Mouse (Mus musculus) megakaryocyte-erythroid progenitor cell, adult 5-6 weeks (primary cell): ENCODE results near the gene Krtap12-1. TPM values are rescaled to one million over a fixed set of nuclear protein-coding genes. Genes with fewer than 3 reads are reported as not detected.
"Not testable (repeated sequence)": the region's sequence is repeated elsewhere in the genome, so short reads cannot be mapped to it uniquely, and the experiment has no call there.

ENCODE experiments used
- ATAC-seq: replicated peaks from 2 replicates; pipeline ENCODE4 v1.8.0; 2016; ENCODE audit warnings: mild to moderate bottlenecking, inconsistent platforms; ENCODE audit not compliant: severe bottlenecking, poor library complexity, low FRiP score, low TSS enrichment
- total RNA-seq, 2 experiments: library from RNA; stranded (forward) in 1 of 2; stranded (reverse) in 1 of 2; fragments of 200-1000, 215-1000 nt in 1 of 2; fragments of >200 nt in 1 of 2; fragmentation: Nextera tagmentation in 1 of 2; gene quantifications; 2 replicates each; pipeline ENCODE4 v1.2.3; 2014 to 2017

Krtap12-1 gene
- not detected in 2 replicates for total RNA-seq (2014; fragmentation: Nextera tagmentation)
- not detected in 2 replicates for total RNA-seq (2017)

DNA sequence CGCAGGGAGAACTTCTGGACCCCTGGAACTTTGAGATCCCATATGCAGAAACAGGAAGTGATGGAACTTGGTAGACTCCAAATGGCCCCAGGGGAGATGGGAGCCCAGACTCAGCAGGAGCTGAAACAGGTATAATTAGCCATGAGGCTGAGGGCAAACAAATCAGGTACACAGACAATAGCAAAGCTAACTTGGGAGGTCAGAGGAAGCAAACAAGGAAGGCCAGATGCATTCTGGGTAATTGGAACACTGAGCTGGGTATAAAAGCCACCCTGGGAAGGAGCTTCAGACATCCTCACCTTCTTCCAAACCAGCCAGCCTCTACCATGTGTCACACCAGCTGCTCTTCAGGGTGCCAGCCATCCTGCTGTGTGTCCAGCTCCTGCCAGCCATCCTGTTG lies at the start of gene Krtap12-1:
Gene Krtap12-1 (plus strand): TSS at position 301 of the 400 bp plus-strand sequence.
- not testable (repeated sequence) for ATAC-seq

DNA sequence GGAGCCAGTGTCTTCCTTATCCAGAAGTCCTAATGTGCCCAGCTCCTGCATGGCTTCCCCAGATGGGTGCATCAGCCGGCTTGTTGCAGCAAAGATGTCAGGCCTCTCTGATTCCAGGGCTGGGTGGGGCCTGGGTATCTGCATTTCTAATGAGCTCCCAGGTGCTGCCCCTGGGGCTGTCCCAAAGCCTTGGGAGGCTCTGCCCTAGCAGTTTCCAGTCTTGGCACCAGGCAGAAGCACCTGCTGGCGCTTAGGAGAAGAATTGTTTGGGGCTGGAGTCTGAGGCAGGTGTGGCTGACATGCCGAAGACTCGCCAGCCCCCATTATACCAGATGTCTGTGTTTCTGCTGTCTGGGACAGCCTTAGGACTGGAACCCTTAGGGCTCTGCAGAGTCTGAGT lies 49.7 kb upstream of the Krtap12-1 start:
- ATAC-seq, result no peak

DNA sequence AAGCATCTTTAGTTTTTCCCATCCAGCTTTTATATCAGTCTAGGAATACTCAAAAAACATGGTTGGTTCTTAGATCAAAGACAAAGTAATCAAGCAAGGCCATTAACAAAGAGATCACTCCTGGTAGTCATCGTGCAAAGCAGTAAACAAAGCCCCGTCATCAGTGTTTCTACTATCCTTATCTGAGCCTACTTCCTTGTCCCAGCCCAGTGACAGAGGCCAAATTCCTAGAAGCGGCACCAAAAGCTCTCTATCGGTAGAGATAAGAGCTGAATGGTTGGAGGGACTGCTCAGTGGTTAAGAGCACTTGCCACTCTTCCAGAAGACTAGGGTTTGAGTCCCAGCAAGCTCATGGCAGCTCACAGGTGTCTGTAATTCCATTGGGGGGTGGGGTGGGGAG lies 48.9 kb upstream of the Krtap12-1 start:
- peak; percentile 80 for ATAC-seq

DNA sequence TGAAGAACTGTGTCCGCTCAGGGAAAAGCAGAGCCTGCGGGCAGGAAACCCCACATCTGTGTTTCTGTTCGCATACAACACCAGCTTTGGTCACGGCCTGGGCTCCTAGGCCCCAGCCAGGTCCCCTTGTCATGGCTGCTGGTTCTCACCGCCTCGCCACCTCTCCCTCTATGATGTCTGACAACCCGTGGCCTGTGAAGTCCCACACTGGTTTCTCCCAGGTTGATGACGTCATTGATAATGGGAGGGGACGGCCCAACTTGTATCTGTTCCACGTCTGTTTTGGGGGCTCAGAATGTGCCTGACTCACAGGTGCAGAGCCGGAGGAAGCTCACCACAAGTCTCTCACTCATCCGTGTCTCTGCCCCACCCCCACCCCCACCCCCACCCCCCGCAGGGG lies 46.6 kb upstream of the Krtap12-1 start:
- ATAC-seq, result no peak

DNA sequence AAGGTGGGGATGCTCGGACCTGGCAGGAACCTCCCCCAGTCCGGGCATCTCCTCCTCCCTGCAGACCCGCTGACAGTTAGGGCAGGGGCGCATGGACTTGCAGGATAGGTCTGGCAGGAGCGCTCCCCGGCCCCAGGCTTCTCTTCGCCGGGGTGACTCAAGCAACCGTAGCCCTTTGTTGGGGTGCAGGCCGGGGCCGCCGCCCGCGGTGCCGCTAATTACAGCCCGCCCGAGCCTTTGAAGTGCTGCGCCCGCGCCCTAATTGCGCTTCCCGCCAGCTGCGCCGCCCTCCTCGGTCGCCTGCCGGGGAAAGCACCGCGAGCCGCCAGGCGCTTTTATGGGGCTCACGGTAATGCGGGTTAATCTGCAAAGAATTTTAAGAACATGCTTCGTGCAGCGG lies 42.8 kb upstream of the Krtap12-1 start:
- ATAC-seq, result no peak

DNA sequence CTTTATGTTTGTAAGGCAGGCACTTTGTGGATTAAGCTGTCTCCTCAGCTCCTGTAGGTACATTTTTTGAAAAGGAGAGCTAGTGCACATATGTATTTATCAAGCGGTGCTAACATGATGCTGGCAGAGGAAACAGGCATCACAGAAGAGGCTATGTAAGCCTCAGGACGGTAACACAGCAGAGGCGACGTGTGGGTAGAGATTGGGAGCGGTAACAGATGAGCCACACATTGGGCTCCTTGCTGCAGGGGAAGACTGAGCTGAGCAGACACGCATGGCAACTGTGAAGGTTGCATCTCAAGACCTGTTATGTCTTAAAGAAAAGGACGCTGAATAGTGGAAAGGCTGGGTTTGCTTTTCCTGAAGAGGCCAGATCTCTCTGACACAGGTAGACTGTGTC lies 37.4 kb upstream of the Krtap12-1 start:
- no peak for ATAC-seq

DNA sequence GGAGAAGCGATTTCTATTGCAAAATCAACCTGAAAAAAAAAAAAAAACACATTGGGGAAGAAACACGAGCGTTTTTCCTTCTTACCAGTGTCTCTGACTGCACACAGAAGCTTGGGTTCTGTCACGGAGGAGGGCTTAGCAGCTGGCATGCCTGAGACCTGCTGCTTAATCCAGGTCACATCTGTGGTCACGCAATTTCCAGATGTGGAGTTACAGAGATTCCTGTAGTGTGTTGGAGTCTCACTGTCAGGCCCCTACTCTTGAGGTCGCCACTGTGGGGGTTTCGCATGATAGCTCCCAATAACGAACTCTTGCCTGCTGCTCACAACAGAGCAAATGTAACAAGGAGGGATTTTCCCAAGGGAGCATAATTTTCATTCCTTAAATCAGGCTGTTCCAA lies 36.2 kb upstream of the Krtap12-1 start:
- ATAC-seq, result no peak

DNA sequence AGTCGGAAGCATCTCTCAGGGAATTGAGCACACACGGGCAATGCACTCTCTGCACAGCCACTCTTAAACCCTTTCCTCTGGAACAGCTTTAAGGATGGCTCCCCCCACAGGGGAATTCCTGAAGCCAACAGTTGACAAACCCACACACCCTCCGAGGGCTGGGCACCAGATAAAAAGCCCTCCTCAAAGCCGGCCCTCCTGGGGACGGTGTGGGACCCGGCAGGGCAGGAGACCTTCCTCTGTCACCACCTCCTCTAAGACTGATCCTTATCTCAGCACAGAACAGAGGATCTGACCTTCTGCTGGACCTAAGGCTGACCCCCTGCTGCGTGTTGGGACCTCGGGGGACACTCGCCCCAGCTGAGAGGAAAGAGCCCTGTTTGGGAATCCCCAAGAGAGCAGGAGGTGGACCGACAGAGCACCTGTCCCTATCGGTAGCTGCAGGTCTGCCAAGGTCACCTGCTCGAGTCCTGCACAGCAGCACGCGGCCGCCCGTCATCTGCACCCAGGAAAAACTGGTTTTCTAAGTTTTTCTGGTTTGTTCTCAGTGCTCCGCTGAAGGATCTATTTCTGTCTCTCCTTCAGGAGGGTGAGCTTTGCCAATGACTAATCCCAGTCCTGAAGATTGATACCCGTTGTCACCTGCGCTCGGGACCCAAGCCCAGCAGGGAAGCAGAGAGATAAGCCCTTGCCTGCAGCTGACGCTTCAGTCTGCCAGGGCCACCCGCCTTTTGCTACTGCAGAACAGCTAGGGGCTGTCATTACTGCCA lies 34.3 kb upstream of the Krtap12-1 start, which contains the start of gene Tspear:
Gene Tspear (plus strand): TSS at position 675 of the 770 bp plus-strand sequence.
- no peak for ATAC-seq

DNA sequence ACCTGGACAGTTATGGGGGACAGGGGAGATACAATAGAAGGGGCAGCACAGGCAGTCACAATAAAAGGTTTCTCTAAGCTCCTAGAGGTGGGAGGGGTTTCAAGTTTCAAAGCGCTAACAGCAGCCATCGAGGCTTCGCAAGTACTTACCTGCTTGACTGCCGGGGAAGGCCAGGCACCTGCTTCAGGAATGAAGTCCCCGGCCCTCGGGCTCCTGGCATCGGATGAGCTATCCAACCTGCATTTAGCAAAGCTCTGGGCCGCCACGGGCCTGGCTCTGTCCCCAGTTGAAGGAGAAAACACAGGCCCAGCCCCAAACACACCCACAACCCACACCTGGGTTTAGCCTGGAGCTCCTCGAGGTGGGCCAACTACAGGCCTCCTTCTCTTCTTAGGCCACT lies 33.4 kb upstream of the Krtap12-1 start:
- no peak for ATAC-seq

DNA sequence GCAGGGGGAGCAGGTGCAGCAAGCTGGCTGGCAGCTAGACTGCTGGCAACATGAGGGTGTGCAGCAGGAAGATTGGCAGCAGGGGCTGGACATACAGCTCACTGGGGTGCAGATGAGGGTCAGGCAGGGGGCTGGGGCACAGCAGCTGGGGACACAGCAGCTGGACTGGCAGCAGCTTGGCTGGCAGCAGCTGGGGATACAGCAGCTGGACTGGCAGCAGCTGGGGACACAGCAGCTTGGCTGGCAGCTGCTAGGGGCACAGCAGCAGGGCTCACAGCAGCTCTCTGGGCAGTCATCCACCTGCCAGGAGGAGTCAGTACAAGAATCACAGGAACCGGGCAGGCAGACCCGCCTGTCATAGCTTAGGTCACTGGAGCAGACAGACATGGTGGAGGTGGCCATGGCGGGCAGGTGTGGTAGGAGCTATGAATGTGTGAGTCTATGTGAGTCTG lies 30.0 kb upstream of the Krtap12-1 start, which contains the start of gene Gm19402:
Gene Gm19402 (minus strand): TSS at position 402 of the 452 bp plus-strand sequence.
- not testable (repeated sequence) for ATAC-seq

DNA sequence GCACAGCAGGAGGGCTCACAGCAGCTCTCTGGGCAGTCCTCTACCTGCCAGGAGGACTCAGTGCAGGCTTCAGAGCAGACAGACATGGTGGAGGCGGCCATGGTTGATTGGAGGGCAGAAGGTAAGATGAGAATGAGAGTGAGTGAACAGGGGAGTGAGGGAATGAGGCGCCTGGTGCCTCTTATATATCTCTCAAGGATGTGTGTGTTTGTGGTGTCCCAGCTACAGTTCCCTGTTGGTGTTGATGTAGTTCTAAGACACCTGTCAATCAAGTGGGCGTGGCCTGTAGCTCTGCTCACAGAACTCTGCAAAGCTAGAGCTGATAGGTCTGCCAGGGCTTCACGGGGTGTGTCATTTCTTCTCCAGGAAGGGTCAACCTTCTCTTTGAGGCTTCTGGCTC lies 23.3 kb upstream of the Krtap12-1 start, which contains the start of gene Gm9508:
Gene Gm9508 (minus strand): TSS at position 101 of the 400 bp plus-strand sequence.
- no peak for ATAC-seq

DNA sequence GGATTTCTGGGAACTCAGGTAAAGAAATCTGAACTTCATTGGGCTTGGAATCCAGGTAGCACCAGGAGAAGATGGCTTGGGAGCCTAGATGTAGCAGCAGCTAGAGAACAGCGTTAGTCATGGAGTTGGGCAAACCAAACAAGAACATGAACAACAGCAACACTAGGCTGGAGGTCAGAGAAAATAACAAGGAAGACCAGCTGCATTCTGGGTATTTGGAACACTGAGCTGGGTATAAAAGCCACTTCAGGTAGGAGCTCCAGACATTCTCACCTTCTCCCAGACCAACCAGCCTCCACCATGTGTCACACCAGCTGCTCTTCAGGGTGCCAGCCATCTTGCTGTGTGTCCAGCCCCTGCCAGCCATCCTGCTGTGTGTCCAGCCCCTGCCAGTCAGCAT lies 14.1 kb upstream of the Krtap12-1 start, which contains the start of gene Gm10272:
Gene Gm10272 (plus strand): TSS at position 301 of the 400 bp plus-strand sequence.
- no peak for ATAC-seq

DNA sequence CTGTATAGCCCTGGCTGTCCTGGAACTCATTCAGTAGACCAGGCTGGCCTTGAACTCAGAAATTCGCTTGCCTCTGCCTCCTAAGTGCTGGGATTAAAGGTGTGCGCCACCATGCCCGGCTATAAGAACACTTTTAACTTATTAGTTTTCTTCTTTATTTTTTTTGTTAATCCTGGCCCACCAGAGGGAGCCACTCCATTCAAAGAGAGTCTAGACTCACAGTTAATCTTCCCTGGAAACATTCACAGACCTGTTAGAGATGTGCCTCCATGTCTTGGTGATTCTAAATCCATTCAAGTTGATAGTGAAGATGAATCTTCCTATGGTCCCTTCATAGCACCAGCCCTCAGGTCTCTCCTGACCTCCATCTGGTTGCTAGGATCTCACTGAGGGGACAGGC lies 10.6 kb upstream of the Krtap12-1 start:
- no peak for ATAC-seq

DNA sequence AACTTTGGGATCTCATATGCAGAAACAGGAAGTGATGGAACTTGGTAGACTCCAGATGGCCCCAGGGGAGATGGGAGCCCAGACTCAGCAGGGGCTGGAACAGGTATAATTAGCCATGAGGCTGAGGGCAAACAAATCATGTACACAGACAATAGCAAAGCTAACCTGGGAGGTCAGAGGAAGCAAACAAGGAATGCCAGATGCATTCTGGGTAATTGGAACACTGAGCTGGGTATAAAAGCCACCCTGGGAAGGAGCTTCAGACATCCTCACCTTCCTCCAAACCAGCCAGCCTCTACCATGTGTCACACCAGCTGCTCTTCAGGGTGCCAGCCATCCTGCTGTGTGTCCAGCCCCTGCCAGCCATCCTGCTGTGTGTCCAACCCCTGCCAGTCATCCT lies 9.2 kb upstream of the Krtap12-1 start, which contains the start of gene Gm10024:
Gene Gm10024 (plus strand): TSS at position 301 of the 400 bp plus-strand sequence.
- ATAC-seq, result not testable (repeated sequence)

DNA sequence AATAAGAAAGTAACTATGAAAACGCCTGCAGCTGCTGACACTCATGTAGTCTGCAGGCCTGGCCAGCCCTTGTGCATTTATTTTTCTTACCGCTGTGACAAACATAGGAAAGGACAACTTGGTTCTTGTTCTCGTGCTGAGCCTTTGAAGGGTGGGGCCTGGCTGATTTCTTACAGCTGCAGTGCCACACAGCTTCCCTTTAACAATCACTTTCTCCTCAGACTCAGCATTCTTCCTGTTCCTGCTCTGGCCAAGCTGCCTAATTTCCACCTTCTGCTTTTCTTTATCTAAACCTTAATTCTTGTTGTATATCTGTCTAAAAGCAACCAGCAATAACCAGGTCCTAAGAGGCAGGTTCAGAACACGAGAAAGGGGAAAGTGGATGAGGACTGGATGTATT lies 6.7 kb upstream of the Krtap12-1 start:
- no peak for ATAC-seq

DNA sequence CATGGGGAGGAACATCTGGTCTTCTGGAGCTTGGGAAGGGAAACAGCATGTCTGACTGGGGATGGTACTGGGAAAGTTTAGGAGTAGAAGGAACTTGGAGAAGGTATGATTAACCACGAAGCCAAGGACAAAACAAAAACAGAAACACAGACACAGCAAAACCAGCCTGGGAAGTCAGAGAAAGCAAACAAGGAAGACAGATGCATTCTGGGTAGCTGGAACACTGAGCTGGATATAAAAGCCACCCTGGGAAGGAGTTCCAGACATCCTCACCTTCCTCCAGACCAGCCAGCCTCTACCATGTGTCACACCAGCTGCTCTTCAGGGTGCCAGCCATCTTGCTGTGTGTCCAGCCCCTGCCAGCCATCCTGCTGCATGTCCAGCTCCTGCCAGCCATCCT lies 4.9 kb upstream of the Krtap12-1 start, which contains the start of gene Gm10142:
Gene Gm10142 (plus strand): TSS at position 301 of the 400 bp plus-strand sequence.
- no peak for ATAC-seq

DNA sequence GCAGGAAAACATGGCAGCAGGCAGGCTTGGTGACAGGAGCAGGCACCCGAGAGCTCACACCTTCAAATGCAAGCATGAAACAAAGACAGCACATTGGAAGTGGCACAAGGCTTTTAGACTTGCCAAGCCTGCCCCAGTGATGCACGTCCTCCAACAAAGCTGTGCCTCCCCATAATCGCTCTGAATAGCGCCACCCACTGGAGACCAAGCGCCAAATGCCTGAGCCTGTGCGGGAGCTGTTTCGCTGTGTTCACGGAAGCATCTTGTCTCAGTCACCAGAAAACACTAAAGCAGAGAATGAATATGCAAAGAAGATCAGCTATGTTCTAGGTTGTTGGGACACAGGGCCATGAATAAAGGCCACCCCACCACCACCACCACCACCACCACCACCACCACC lies 4.5 kb downstream of the Krtap12-1 start:
- no peak for ATAC-seq

DNA sequence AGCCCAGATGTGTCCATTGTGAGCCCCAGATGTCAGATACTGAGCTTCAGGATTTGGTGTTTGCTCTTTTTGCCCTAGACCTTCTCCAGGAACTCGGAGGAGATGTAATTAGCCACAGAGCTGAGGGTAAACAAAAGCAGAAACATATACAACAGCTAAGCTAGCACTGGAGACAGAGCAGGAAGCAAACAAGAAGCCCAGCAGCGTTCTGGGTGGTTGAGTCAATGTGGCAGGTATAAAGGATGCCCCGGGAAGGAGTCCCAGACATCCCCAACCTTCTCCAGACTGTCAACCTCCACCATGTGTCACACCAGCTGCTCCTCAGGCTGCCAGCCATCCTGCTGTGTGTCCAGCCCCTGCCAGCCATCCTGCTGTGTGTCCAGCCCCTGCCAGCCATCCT lies 5.8 kb downstream of the Krtap12-1 start, which contains the start of gene Gm10100:
Gene Gm10100 (plus strand): TSS at position 301 of the 400 bp plus-strand sequence.
- no peak for ATAC-seq

DNA sequence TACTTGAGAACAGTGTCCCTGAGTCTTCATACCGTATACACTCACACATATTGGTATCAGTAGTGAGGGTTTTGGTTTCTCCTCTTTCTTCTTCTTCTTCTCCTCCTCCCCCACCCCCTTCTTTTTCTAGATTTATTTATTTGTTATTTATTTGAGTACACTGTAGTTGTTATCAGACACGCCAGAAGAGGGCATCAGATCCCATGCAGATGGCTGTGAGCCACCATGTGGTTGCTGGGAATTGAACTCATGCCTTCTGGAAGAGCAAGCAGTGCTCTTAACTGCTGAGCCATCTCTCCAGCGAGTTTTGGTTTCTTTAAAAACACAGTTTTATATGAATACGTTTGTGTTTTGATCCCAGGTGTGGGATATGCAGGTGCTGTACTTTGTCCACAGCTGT lies 7.9 kb downstream of the Krtap12-1 start:
- ATAC-seq, result no peak

DNA sequence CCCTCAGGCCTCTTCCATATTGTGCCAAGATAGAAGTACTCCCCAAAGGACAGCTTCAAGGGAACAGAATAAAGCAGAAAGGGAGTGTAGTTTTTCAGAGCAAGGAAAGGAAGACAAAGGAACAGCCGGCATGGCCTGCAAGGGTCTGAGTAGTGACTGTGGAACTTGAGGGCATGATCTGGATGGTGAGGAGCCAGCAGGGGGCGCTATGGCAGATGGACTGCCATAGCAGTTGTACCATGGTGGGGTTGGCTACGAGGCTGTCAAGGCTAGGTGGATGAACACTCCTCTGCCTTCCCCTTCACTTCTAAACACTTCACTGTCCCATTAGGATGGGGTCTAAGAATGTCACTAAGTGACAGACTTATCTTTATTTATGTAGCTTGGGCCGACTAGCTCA lies 8.8 kb downstream of the Krtap12-1 start:
- ATAC-seq, result 0 out of 2 replicates have a peak, but pooled peaks have one; percentile 37

DNA sequence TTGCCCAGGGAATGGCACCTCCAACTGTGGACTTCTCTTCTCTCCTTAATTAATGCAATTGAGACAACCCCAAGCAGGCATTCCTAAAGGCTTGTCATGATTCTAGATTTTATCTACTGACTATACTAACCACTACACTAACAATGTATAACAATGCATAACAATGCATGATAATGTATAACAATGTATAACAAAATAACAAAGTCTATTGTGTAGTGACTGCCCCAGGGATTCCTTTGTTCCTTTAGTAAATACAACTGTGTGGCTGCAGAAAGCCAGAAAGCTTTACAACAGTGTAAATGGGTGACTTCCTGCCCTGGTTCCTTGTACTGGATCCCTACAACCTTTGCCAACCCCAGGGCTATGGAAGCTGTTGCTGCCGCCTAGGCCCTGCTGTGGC lies 15.5 kb downstream of the Krtap12-1 start:
- ATAC-seq, result no peak
